Mouse (Mus musculus) bone marrow macrophage, adult 2 months (primary cell): ENCODE results near the gene Baiap2l1.

Experiments
- CTCF ChIP-seq: IDR thresholded peaks from 2 replicates; pipeline ENCODE4 v1.5.1; 2012; ENCODE audit warnings: low read depth, mild to moderate bottlenecking, low read length, moderate library complexity
- POLR2A ChIP-seq: IDR thresholded peaks from 2 replicates; pipeline ENCODE4 v1.6.1; 2012; ENCODE audit warnings: mild to moderate bottlenecking, low read depth, low read length, borderline replicate concordance

DNA sequence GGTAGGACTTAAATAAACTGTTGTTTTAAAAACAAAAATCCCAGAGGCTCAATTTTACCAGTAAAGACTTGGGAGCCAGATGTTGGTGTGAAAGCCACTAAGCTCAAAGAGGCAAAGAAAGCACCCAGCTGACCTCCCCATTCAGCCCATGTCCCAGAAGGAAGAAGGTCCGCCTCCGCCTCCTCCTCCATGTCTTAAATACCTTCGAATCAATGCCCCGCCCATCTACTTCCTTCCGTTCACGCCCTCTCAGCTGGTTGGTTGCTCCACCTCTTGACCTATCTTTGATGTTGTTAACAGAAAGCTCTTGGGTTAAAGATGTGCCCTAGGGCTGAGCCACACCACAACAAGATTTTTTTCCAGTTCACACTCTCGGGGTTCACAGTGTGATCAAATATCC is 127.7 kb downstream of the Baiap2l1 start:
- TF ChIP-seq CTCF (no peak), POLR2A (no peak)
